Mouse (Mus musculus) layer of hippocampus, adult 18-20 months (tissue): Measurements from ENCODE around the gene Tgfb2. TPM values are rescaled to one million over a fixed set of nuclear protein-coding genes. Genes with fewer than 3 reads are reported as not detected.

Experiments
- DNase-seq, 2 experiments: peaks; one replicate each; pipeline ENCODE4 v3.0.0; 2022; ENCODE audit warnings: low spot score in 2 of 2
- long read RNA-seq: library from polyadenylated mRNA; stranded (forward); transcript quantifications from one replicate; pipeline ENCODE4 v2.0.0, GENCODE M21; 2021
- total RNA-seq, 2 experiments: library from RNA; stranded (reverse); gene quantifications; 2 replicates each; pipeline ENCODE4 v1.2.3; 2021

The Tgfb2 gene
- 10 to 100 TPM; 25.9 to 26.9 TPM for total RNA-seq
- long read RNA-seq, full-length matches to known transcripts, result 18 of 21 reads
- long read RNA-seq, partial matches to known transcripts, result 0 of 21 reads
- long read RNA-seq, other reads (novel, unspliced or antisense), result 3 of 21 reads

DNA sequence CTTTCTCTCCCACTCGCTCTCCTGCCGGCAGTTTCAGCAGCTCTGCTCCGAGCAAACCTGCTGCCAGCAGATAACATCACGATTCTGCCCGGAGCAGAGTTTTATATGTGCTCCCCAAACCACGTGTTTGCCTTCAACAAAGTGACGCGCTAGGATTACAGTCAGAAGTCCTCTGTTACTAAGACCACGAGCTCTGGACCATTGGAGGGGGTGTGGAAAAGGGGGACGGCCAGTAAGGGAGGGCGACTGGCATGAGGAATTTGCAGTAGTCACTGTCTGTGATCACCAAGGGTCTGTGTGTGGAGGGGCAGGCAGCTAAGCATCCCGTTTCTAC is at the start of gene Tgfb2:
Tgfb2 (minus strand) TSS at position 75 of the 334 bp plus-strand sequence.
- peak; percentile 29 to 61 for DNase-seq

DNA sequence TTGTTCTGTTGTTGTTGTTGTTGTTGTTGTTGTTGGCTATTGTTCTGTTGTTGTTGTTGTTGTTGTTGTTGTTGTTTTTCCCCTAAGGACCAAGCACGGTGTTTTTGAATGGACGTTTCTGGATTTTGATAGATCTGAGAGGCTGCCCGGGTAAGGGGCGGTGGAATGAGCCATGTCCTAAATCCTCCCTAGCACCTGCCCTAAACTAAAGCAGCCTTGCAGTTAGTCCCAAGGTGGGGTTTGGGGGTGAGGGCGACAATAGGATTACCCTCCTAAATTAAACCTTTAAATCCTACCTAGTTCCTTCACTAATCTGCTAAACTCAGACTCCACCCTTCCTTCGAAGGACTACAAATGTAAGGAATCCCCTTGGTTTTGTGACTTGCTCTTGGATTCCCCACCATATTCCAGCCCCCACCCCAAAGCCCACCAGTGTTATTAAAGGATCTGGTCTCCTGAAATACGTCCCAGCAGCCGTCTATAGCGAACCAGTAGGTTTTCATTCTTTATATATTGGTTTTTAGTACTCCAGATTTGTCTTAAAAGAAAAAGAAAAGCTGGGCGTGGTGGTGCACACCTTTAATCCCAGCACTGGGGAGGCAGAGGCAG is 44.0 kb upstream of the Tgfb2 start:
- no peak for DNase-seq

DNA sequence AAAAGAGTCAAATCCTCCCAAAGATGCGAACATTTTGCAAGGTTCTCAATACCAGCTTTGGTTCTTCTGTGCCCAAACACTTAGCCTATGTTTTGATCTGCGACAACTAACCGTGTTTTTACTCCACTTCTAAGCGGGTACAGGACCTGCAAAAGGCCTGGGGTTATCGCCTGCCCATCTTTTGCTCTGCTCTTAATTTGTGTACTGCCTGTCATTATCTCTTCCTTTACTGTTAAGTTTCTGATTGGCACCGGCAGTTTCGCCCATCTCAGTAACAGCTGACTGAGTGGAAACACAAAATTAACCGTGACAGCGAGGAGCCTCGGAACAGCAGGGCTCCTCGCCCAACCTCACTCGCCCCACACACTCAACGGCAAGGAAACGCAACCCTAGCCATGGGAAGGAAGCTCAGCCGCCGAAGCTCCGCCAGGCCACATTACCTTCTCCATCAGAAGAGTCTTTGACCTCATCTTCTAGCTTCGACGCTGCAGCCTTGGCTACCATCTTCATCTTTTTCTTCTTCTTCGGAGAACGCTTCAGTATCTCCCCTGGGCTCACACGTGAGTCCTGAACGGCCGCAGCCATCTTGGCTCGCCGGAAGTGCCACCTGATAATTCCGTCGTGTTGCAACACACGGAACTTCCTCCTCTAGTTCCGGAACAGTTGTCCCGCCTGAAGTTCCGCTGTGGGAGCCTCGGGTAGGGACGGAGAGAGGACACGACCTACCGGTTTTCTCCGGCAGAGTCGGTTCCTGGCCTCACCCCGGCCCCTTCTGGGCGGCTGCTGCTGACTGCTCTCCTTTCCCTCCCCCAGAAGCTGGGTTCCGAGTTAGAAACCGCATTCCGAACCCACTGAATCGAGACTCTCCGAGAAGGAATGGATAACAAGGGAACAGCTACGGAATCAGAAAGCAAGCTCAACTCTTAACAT is 43.2 kb upstream of the Tgfb2 start, which contains the start of gene Rrp15:
Rrp15 (minus strand) TSS at position 635 of the 930 bp plus-strand sequence.
- peak; percentile 71 to 91 for DNase-seq

DNA sequence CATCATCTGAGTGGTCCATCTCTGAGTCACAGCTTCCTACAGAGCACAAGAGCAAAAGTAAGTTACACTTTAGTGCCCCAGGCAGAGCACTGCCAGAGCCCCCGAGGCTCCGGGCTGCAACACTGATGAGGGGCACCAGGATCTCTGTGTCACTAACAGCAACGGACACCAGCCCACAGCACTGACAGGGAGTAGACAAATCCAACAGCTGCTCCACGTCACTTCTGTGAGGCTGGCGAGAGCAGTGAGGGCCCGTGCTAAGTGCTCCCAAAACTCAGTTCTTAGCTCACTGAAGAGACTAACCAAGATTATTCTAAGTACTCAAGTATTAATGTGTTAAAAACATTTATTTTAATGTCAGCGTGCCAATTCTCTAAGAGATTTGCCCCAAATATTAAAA is 34.0 kb upstream of the Tgfb2 start:
- DNase-seq, result no peak

DNA sequence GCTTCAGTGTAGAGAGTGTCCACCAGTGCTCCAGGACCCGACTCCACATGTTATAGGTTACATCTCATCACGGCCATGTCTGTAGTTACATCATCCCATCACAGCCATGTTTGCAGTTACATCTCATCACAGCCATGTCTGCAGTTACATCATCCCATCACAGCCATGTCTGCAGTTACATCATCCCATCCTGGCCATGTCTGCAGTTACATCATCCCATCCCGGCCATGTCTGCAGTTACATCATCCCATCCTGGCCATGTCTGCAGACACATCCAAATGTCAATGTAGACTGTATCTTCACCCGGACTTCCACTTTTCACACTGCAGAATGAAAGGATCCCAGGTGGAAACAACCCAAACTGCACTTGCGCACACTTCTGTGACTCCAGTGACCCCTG is 29.7 kb upstream of the Tgfb2 start:
- DNase-seq, result no peak

DNA sequence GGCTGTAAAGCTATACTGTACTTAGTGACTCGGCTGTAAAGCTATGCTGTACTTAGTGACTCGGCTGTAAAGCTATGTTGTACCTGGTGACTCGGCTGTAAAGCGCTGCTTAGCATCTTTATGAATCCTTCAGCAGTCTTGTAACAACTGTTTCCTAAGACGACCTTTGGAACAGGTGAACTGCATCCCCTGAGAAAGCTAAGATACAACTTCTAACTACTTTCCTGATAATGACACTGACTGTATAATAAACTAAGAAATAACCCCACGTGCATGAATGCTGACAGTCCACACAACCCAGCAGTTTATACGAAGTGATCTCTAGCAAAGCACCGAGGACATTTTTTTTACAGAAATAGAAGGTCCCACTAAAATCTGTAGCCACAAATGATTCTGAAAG is 27.3 kb upstream of the Tgfb2 start:
- no peak for DNase-seq

DNA sequence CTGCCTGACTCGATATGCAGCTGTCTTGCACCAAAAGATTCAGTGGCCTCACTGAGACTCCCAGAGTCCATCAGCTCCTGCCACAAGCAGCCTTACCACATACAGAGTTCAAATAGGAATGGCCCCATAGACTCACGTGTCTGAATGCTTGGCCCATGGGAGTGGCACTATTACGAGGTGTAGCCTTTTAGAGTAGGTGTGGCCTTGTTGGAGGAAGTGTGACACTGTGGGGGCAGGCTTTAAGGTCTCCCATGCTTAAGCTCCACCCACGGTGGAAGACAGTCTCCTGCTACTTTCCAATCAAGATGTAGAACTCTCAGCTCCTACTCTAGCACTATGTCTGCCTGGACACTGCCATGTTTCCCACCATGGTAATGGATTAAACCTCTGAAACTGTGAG is 23.0 kb upstream of the Tgfb2 start:
- no peak for DNase-seq

DNA sequence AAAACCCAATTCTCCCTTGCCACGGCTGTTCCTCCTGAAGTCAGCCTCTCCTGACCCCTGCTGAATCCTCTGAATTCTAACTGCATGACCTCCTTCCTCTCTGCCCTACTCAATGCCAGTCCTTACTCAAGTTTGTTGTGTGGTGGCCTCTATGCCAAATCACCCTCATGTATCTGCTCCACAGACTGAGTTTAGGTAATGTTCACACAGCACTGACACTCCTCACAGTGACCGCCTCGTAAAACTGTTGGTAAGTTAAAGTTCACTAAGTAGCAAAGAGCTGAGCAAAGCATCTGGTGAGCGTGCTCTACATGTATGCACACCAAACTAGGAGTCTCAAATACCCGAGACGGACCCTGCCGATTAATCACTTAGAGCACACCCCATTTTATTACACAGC is 20.3 kb upstream of the Tgfb2 start:
- DNase-seq, result no peak

DNA sequence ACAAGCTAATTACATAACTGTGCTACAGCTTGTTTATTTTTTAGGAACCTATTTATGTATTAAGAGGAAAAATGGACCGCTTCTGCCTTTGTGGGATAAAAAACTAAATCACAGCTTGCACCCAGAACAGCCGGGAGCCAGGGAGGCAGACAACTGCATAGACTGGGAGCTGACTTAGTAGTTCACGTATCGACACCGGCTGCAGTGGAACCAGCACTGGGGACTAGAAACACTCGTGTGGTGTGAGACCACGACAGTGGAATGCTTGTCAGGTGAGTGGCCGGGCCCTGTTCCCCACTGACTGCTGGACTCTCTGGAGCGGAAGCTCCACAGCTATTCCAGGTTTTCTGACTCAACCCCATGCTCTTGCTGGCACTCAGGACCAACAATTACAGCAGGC is 16.5 kb upstream of the Tgfb2 start:
- no peak for DNase-seq

DNA sequence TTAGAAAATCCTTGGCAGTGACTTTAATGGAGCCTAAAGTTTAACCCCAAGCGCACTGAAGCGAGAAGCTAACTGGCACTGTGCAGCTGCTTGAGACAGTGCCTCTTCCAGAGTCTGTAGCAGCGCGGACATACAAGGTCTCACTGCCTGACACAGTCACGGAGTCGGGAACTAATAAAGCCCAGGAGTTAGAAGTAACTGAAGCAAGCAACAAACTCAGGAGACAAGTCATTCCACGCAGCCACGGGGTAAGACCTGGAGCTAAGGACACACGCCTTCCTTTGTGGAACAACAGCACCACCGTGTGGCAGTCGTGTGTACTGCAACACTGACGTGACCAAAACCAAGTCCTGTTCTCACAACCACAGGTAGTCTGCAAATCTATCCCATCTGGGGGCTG is 16.1 kb upstream of the Tgfb2 start:
- DNase-seq, result peak; percentile 74 to 91

DNA sequence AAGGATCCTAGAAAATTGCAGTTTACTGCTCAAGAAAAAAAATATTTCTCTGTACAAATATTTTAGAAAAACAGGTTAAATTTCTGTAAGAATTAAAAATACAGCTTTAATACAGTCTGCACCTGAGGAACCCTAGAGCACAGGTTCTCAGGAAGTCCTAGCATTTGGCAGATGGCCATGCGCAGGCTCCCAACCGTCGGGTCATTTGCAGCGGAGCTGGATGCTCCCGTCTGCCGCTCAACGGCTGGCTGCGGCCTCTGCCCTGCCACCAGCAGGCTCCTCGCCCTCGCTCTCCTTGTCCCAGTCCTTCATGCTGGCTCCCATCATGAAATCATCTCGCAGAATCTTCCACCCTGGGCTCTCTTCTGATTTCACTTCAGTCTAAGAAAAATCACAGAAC is 15.4 kb upstream of the Tgfb2 start:
- no peak for DNase-seq

DNA sequence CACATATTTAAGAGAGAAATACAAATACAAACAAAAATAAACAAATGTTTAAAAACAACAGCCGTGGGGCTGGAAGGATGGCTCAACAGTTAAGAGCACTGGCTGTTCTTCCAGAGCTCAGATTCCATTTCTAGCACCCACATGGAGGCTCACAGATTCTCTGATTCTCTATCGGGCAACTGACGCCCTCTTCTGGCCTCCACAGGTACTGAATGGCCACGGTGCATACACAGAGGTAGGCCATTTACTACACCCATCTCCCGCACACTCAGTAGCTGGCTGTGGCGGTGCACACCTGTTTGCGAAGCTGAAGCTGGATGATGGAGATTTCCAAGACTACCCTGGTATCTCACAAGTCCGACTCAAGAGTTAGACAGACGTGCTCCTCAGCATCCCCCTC is 13.9 kb upstream of the Tgfb2 start:
- no peak for DNase-seq

DNA sequence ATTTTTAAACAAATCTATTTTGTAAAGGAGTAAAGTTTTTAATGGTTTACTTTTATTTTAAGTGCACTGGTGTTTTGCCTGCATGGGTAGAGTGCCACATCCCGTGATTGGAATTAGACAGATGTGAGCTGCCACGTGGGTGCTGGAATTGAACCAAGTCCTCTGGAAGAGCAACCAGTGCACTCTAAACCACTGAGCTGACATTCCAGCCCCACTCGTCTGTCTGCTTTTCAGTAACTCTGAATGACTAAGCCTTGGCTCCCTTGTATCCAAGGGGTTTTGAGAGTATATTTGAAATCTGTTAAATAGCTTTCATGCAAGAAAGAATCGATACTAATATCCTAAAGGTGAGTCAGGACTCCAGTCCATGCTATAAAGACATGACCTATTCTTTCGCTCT is 13.1 kb upstream of the Tgfb2 start:
- no peak for DNase-seq

DNA sequence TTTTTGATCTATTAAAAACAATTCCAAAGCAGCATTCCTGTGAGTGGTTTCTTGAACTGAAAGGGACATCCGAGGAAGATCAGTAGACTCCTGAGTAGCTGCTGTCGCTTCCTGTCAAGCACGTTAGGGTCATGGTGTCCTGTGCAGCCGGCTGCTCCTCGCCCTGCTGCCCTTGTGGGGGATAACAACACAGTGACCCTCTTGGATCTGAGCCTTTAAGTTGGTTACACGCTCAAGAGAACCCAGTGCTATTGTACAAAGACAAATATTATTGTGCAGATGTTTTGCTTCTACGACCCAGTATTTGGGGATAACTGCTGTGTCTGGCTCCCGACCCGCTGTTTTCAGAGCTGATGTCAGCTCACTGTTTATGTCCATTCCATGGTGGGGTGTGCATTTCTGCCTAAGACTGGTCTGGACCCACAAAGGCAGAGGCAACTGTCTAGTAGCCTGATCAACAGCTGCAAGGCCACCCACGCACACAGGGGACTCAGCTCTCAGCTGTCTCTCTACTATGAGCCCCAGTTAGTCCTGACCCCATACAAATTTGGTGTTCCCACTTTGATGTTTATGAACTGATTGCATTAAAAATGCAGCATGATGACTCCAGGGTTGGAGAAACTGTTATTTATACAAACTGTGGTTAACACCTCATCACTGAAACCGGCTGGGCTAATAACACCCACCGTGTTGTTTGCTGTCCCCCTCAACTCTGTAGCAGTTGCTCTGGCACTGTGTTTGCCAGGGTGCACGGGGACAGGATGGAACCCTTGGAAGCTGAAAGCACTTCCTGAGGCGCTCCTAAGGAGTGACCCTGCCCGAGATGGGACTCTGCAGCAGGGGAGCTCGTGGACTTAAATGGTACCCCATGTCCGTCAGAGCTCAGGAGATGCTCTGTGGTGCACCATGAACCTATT is 9.4 kb upstream of the Tgfb2 start:
- DNase-seq, result no peak

DNA sequence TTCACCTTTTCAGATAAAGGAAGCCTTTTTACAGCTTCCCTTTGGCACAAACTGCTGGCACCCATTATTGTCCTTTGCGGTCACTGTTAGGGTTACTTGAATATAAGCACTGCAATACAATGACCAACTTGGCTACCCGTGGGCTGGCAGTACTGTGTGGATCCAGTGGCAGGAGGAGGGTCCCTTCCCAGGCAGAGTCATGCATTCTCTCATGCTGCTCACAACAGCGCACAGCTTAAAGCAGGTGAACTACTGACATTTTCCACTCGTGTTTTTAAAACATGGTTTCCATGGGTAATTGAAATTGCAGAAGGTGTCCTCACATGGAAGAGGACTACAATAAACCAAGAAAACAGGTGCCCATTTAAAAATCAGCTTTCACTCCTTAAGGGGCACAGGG is 8.4 kb upstream of the Tgfb2 start:
- DNase-seq, result no peak

DNA sequence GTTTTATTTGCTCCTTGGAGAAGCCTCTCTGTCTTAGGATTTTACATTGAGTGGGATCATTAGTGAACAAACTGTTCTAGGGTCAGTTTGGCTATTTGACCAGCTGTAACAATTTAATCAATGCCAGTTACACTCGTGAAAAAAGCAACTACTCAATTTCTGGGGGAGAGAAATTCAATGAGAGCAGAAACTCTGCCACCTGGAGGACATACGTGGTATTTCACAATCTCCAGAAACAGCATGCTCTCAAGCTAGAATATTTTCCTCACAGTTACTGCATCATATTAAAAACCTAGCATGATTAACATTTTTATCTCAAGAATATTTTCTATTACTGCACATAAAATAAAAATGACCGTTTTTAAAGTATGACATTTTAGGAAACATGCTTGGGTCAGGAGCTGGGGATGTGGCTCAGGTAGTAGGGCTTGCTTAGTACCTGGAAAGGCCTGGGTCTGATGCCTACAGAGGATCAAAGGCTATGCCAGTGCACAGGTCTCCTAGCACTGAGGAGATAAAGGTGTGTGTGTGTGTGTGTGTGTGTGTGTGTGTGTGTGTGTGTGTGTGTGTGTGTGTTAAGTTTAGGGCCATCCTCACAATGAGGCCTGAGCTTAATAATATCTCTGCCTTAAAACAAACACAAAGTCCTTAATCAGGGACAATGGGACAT is 7.1 kb upstream of the Tgfb2 start:
- DNase-seq, result peak; percentile 23 to 77

DNA sequence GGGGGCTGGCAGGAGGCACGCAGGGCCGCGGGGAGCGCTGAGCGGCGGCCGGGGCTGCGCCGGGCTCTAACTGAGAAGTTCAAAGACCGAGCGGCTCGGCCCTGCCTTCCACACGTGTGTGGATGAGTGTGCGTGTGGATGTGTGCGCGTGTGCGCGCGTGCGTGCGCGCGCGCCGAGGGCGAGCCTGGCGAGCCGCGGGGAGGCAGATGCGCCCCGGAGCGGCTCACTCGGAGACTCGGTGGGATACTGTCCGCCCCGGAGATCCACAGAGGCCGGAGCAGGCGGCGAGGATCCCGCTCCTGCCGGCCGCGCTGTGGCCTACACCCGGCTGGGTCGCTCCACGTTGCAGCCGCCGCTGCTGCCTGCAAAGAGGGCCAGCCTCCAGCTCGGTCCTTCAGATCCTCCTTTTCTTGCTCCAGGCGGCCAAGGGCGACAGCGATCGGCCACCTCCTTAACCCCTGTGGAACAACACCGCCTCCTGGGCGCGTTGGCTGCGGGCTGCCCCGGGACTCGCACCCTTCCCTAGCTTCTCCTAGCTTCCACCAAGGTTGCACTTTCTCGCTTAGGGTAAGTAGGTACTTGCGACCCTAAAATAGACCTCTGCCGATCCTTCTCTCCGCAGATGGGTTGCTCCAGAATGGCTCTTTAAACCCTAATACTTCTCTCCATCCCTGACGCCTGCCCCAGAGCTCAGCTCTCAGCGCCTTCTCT is 430 bp downstream of the Tgfb2 start:
- peak; percentile 57 to 79 for DNase-seq

DNA sequence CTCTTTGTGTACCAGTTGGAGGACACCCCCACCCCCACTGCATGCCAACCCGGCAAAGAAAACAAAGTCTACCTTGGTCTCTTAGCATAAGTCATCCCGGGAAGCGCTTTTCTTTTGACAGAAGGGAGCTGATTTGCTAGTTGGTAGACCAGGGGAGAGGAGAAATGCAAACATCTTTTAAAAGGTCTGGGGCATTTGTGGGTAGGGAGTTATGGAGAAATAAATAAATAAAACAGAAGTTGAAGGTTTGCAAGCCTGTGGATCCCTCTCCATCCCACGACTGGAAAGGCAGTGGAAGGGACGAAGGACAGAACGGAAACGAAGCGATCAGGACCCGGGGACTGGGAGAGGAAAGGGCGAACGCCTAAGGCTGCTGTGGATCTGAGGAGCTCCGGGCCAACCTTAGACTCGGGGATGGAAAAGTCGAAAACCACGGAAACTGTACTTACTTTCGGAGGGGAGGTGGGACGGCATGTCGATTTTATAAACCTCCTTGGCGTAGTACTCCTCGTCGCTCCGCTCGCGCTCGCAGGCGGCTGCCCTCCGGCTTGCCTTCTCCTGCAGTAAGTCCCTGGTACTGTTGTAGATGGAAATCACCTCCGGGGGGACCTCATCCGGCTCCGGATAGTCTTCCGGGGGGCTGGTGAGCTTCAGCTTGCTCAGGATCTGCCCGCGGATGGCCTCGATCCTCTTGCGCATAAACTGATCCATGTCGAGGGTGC is 1.6 kb downstream of the Tgfb2 start:
- peak; percentile 21 to 44 for DNase-seq

DNA sequence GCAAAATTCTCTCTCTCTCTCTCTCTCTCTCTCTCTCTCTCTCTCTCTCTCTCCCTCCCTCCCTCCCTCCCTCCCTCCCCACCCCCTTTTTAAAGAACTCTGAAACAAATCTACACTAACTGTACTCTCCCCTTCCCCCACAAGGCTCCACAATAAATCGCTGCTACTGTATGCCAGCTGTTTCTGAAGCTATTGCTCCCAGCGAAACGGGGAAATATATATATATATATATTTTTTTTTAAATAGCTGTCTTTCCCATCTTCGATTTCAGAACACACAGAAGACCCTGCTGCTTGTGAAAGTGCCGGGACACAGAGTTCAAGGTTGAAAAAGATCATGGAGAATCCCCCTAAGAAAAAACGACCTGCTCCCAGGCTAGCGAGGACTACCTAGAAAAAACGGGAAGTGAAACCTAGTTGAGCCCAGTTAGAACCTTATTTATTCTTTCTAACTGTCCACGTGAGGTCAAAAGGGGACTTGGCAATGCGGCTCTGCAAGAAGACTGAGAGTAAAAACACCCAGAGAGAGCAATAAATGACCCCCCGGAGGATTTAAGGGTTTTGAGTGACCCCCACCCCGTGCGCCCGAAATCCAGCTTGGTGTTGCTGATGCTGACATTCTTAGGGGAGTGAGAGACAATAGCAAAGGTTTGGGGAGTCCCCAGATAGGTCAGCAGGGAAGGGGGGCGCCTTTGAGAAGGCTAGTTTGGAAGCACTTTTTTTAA is 2.4 kb downstream of the Tgfb2 start:
- DNase-seq, result no peak
